Mouse (Mus musculus) adrenal gland, postnatal 10 days (tissue): ENCODE results near the gene Iqch. TPM values are rescaled to one million over a fixed set of nuclear protein-coding genes. Genes with fewer than 3 reads are reported as not detected.

Experiments
- DNase-seq: peaks from one replicate; pipeline ENCODE4 v3.0.0; 2021; ENCODE audit warnings: mixed read lengths
- total RNA-seq, 2 experiments: library from RNA; stranded (reverse); gene quantifications; 2 replicates each; pipeline ENCODE4 v1.2.3; 2021

The Iqch gene
- total RNA-seq, 2 experiments from 2014 or later: 0.18 TPM

- DNase-seq: no peak
Measured at GRCm38 (mm10) chr9:63612565-63613515, 10.5 kb upstream of the Iqch start.

- DNase-seq: no peak
Measured at GRCm38 (mm10) chr9:63611967-63612366, 9.7 kb upstream of the Iqch start.

- DNase-seq: peak; percentile 65
Measured at GRCm38 (mm10) chr9:63610841-63611366, 8.6 kb upstream of the Iqch start.

- no peak for DNase-seq
Measured at GRCm38 (mm10) chr9:63610231-63610630, 7.9 kb upstream of the Iqch start.

GRCm38 (mm10) chr9:63609776-63610175, 7.5 kb upstream of the Iqch start:
- no peak for DNase-seq

GRCm38 (mm10) chr9:63609246-63609645, 7.0 kb upstream of the Iqch start:
- no peak for DNase-seq

- DNase-seq: no peak
Measured at GRCm38 (mm10) chr9:63608006-63608405, 5.7 kb upstream of the Iqch start.

GRCm38 (mm10) chr9:63606594-63606993, 4.3 kb upstream of the Iqch start:
- DNase-seq: no peak

GRCm38 (mm10) chr9:63603849-63604248, 1.6 kb upstream of the Iqch start:
- peak; percentile 16 for DNase-seq

GRCm38 (mm10) chr9:63596660-63597059, 5.6 kb downstream of the Iqch start:
- peak; percentile 47 for DNase-seq

- DNase-seq: no peak
Measured at GRCm38 (mm10) chr9:63595652-63596051, 6.6 kb downstream of the Iqch start.

- no peak for DNase-seq
Measured at GRCm38 (mm10) chr9:63595032-63595431, 7.3 kb downstream of the Iqch start.

- DNase-seq: no peak
Measured at GRCm38 (mm10) chr9:63591661-63592256, 10.5 kb downstream of the Iqch start.

- no peak for DNase-seq
Measured at GRCm38 (mm10) chr9:63590592-63590991, 11.7 kb downstream of the Iqch start.

- DNase-seq: no peak
Measured at GRCm38 (mm10) chr9:63589209-63589608, 13.1 kb downstream of the Iqch start.

- DNase-seq: no peak
Measured at GRCm38 (mm10) chr9:63585251-63585650, 17.0 kb downstream of the Iqch start.

- DNase-seq: no peak
Measured at GRCm38 (mm10) chr9:63581778-63582177, 20.5 kb downstream of the Iqch start.

GRCm38 (mm10) chr9:63580046-63580445, 22.2 kb downstream of the Iqch start:
- DNase-seq: no peak

GRCm38 (mm10) chr9:63579644-63580043, 22.6 kb downstream of the Iqch start:
- DNase-seq: no peak

- DNase-seq: no peak
Measured at GRCm38 (mm10) chr9:63577469-63577868, 24.8 kb downstream of the Iqch start.

- no peak for DNase-seq
Measured at GRCm38 (mm10) chr9:63572874-63573273, 29.4 kb downstream of the Iqch start.

GRCm38 (mm10) chr9:63571895-63572294, 30.4 kb downstream of the Iqch start:
- DNase-seq: no peak

- peak; percentile 21 for DNase-seq
Measured at GRCm38 (mm10) chr9:63568808-63569207, 33.5 kb downstream of the Iqch start.
